Mouse (Mus musculus) left cerebral cortex, postnatal 14 days (tissue): Measurements from ENCODE around the gene Slc2a4. TPM values are rescaled to one million over a fixed set of nuclear protein-coding genes. Genes with fewer than 3 reads are reported as not detected.
A peak's percentile ranks its signal among the peaks of the same experiment; 100 is the strongest.

ENCODE experiments used
- DNase-seq, 2 experiments: peaks; one replicate each; pipeline ENCODE4 v3.0.0; 2021 to 2022; ENCODE audit warnings: low spot score in 2 of 2, mixed read lengths in 1 of 2
- intact Hi-C: fragments of 180-260 bp; cut with DNase I; formaldehyde crosslinking; loops from one replicate; pipeline ENCODE4 v1.15.1; 2025
- total RNA-seq, 2 experiments: library from RNA; stranded (reverse); gene quantifications; 2 replicates each; pipeline ENCODE4 v1.2.3; 2021

Gene Slc2a4
- total RNA-seq, 2 experiments from 2014 or later, result 1.9 to 2.4 TPM

DNA sequence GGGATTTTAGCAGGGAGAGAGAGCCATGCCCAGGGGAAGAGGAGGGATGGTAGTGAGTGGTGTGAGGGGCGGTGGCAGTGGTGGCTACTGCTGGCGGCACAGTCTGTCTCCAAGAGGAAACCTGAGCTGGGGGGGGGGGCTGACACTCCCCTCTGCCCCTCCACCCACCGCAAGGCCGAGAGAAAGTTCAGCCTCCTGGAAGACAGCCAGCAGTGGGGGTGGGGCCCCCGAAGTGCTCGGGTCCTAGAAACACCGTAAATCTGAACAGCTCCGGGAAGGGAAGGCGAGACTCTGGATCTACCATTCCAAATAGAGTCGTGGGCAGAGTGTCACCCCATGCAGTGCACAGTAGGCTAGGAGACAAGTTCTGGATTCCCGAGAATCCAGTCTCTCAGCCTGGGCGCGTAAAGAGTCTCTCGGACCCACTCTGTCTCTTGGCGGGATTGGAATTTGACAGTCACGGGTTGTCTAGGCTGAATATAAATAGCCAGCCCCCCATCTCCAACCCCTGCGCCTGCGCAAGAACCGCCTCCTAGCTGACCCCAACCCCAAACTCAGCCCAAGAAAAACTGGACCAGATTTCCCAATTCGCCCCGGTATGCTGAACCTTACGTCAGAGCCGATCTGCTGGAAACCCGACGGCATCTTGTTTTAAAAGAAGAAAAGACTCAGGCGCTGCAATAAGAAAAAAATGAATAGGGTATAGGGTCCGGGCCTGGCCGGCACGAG, 487 bp downstream of the Slc2a4 start:
- no peak for DNase-seq
- intact Hi-C loops, result loop anchor here (2.0 kb wide), 1 partner anchor 13 kb away; the partner anchor contains the start of gene Ybx2

DNA sequence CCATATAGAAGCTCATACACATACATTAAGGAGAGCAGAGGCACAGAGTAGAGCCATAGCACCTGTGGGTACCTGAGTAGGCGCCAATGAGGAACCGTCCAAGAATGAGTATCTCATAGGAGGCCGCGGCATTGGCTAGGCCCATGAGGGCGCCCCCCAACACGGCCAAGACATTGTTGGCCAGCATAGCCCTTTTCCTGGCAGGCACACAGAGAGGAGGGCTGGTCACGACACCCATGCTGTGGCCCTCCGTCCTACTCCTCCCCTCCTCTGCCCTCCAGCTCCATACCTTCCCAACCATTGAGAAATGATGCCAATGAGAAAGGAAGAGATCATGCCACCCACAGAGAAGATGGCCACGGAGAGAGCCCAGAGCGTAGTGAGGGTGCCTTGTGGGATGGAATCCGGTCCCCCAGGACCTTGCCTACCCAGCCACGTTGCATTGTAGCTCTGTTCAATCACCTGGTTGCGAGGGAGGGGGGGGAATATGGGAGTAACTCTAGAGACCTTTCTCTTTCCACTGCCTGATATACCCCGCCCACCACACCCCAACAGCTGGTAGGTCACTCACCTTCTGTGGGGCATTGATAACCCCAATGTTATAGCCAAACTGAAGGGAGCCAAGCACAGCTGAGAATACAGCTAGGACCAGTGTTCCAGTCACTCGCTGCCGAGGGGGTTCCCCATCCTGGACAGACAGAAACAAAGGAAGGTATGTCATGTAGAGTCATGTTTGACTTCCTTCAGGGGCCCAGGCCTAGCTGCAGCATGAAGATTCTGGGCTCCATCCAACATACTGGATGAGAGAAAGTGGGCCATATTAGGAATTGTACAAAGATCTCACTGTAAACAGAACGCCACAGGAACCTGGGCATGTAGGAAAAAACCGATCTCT, 1.7 kb downstream of the Slc2a4 start:
- DNase-seq, result no peak
- intact Hi-C loops, result no loop called here

DNA sequence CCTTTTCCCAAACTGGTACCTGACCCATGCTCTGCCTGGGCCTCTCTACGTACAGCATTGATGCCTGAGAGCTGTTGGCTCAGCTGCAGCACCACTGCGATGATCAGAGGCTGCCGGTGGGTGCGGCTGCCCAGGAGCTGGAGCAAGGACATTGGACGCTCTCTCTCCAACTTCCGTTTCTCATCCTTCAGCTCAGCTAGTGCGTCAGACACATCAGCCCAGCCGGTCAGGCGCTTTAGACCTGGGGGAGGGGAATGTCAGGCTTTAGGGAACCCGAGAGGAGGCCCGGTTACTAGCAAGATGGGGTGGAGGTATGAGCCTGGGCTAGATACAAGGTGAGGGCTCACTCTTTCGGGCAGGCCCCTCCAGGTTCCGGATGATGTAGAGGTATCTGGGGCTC, 2.8 kb downstream of the Slc2a4 start:
- intact Hi-C loops, result no loop called here
- no peak for DNase-seq

DNA sequence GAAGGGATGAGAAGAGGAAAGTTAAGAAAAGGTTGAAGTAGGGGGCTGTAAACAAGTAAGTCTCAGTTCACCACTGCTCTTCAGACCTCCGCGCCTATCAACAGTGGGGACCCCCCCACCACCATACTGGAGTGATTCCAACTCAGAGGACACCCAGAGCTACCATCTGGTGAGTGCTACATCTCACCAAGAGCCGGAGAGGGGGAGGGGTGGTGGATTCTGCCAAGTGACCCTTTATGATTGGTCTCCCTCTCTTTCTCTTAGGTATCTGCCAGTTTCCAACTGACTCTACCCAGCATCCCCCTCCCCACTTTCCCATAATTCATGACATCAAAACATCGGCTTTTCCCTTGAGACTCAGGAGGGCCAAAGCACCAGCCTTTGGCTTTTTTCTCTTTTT, 7.0 kb downstream of the Slc2a4 start:
- intact Hi-C loops, result no loop called here

DNA sequence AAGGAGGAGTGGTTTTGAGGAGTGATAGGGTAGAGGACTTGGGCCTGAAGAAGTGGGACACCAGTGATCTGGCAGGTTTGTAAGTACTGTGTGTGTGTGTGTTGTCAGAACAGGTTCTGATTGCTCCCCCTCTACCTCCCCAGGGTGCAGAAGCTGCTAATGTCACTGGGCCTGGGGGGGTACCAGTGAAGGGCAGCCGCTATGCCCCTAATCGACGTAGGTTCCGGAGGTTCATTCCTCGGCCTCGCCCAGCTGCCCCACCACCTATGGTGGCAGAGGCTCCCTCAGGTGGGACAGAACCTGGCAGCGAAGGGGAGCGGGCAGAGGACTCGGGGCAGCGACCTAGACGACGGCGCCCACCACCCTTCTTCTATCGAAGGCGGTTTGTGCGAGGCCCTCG, 8.3 kb downstream of the Slc2a4 start:
- no peak for DNase-seq
- intact Hi-C loops, result no loop called here

More for the DNA sequence above, 7.0 kb downstream of the Slc2a4 start:
- no peak for DNase-seq

DNA sequence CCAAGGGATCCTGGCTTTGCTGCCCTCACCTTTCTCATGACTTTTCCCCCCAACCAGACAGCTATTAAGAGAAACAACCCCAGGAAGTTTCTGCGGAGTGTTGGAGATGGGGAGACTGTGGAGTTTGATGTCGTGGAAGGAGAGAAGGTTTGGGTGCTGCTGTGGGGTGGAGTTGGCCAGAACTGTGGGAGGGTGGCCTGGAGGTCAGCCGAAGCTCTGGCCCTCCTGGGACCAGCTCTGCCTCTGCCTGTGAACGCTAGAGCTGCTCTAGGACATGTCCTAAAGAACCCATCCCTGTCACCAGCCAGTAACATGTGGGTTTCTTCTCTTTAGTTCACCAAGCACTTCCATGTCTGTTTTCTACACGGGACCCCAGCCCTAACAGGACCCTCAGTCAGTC, 8.8 kb downstream of the Slc2a4 start:
- intact Hi-C loops, result no loop called here

DNA sequence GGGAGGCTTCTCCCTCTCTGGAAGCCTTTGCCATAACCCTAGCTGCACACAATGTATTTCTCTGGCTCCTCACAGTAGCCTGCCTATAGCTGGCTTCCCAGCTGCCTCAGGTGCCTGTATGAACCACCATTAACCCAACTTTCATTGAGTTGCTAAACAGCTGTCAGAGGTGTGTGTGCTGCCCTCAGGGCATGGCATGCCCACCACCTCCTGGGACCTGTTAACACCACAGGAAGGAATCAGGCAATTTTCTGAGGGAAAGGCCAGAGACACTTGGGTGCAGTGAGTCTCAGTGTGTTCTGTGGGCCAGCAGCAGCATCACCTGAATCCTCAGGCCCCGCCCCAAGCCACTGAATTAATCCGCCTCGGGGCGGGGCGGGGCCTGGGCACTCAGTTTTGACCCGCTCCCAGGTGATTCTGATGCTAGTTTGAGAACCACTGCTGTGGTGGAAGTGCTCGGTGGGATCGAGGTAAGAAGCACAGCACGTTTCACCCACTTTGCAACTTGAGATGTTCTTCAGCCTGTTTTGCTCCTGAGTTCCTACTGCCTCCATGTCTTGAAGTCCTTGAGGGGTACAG, 9.5 kb downstream of the Slc2a4 start:
- DNase-seq, result no peak
- intact Hi-C loops, result no loop called here

More for the DNA sequence above, 8.8 kb downstream of the Slc2a4 start:
- DNase-seq, result no peak

DNA sequence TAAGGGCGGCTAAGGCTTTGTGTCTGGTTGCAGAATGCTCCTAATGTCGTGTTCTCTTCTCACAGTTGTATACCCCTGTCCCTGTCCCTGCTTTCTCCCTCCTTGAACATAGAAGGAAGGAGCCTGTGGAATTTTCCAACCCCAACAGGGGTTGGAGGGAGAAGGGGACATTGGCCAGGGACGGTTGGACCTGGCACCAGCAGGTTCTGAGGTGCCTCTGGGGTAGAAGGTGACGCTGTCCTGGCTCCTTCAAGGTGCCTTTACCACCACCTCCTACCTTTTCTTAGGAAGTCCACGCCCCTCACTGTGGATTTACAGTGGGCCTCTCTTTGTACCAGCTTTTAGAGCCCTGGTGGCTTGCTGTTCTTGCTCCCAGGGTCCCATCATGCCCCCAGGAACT, 10.2 kb downstream of the Slc2a4 start:
- intact Hi-C loops, result no loop called here
- no peak for DNase-seq

DNA sequence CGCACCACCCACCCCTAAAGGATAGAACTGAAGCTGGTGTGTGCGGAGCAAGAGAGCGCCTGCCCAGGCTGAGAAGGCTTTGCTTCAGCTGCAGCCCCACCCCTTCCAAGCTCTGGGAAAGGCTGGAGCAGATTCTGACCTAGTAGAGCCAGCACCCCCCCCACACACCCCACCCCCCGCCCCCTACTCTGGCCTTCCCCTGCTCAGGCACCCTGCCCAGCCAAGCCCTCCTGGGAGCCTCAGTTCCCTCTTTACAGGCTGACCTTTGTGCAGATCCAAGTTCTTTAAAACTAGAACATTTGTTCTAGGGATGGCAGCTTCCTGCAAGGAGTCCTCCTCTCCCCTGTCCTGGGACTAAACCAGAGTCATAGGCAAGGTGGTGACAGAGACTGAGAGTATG, 10.6 kb downstream of the Slc2a4 start:
- no peak for DNase-seq
- intact Hi-C loops, result no loop called here

DNA sequence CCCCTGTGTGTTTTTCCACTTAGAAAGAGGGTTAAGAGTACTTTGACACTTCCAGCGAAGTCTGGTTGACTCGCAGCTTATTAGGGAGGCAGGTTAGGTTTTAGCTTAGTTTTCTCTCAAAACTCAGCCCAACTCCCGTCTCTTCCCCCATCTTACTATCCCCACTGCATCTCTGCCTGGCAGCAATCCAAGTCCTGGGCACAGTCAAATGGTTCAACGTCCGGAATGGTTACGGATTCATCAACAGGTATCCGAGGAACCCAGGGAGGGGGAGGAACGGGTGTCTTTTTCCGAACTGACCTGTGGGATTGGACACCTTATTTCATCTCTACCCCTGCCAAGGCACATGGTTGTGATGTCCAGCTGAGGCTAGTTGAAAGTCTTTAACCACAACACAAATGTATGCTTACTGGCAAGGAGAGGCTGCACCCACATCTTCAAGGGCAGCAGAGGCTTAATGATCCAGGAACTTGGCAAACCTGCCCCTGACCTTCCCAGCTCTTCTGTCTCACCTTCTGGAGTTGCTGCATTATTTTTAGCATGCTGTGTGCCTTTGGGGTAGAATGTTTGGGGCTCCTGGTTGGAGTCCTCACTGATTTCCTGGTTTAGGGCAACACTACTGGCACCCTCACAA, 11.2 kb downstream of the Slc2a4 start:
- DNase-seq, result no peak
- intact Hi-C loops, result no loop called here

DNA sequence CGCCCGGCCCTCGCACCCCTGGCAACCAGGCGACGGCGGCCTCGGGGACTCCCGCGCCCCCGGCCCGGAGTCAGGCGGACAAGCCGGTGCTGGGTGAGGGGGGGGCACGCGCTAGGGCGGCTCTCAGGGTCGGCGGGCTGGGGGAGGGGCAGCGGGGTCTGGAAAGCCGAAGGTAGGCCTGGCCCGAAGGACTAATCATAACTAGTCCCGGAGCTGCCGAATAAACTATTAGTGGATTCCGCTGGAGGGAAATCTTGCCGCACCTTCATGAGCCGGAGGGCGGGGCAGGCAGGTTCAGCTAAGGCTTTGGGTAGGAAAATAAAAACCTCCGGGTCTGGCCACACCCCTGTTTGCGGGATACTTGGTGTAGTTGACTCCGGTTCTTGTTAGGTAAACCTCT, 11.8 kb downstream of the Slc2a4 start:
- intact Hi-C loops, result no loop called here
- DNase-seq, result no peak

DNA sequence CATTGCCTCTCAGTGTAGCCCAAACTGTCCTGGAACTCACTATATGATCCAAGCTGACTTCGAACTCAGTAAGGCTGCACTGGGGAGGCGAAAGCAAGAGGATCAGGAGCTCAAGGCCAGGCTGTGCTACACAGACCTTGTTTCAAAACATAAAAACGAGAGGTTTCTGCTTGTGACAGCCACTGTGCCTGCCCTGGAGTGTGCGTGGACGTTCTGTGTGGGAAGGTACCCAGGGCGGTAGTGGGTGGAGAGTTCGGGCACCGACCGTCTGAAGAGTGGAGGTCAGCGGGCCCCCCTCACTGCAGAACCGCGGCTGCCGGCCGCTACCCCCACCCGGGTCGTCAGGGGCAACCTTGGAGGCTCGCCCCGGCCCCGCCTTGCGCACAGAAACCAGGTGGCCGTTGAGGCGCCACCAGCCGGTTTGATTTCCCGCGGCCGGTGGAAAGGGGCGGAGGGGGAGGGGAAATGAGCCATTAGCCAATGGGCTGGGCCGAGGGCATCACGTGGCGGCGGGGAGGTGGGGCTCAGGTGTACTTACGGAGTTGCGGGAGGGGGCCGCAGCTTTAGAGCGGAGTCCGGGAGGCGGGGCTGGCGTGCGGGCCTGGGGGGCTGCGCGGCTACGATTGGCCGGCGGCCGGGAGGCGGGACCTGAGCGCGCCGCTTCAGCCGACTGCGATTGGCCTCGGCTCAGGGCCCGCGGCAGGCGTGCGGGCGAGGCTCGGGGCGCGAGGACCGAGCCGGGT, 12.7 kb downstream of the Slc2a4 start, which contains the start of gene Ybx2:
Gene Ybx2, plus strand, starts transcription at position 660 of the 743 bp plus-strand sequence.
- intact Hi-C loops, result loop anchor here (2.0 kb wide), 1 partner anchor 13 kb away; the partner anchor contains the start of gene Slc2a4
- peak; percentile 86 to 89 for DNase-seq

DNA sequence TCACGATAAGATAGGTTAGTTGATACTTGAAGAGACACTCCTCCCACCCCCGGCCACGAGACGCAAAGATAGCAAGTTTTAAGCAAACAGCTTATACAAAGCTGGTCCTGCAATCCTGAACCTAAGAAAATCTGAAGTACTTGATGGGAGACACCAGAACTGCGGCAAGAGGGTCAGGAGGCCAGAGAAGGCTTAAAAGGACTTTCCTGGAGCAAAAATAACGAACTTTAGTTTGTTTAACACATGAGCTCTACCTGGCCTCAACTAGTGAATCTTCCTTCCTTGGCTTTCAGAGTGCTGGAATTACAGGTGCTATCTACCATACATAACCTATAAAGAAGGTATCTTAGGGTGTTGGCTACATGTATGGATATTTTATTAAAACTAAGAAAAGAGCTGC, 13.3 kb downstream of the Slc2a4 start:
- intact Hi-C loops, result loop anchor here (2.0 to 5.0 kb wide), 2 partner anchors 14 to 278 kb away; partner anchors contain the start of genes Slc16a11 and Slc2a4
- no peak for DNase-seq

DNA sequence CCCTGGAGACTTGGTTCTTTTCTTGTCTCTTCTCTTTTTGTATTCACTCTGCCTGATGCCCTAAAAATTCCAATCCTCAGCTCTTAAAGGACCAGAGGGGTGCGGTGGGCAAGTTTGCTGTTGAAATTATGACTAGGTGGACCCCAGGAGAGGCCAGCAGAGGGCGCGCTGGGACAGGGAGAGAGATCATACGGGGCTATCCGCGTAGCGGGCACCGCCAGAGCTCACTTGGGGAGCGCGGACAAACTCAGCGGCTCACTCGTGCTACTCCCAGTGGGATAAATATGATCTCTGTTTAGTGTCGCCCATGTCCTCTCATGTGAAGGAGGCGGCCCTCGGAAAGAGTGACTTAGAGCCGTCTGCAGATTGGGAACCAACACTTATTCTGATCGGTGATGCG, 13.8 kb downstream of the Slc2a4 start:
- peak; percentile 88 to 91 for DNase-seq
- intact Hi-C loops, result loop anchor here (2.0 to 5.0 kb wide), 2 partner anchors 15 to 278 kb away; partner anchors contain the start of genes Slc16a11 and Slc2a4

DNA sequence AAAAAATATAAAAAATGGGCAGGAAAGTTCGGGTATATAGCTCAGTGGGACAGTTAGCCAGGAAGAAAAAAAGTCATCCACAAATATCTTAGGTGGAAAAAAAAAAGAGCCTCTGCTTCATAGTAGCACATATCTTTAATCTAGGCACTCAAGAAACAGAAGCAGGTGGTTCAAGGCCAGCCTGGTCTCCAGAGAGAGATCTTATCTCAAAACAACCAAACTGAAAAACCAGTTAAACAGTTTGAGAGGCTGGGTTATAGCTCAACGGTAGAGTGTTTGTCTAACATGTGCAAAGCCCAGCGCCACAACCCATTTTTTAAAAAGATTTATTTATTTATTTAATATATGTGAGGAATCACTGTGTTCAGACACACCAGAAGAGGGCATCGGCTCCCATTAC, 14.9 kb downstream of the Slc2a4 start:
- DNase-seq, result no peak
- intact Hi-C loops, result loop anchor here (5.0 kb wide), 1 partner anchor 279 kb away; the partner anchor contains the start of gene Slc16a11

DNA sequence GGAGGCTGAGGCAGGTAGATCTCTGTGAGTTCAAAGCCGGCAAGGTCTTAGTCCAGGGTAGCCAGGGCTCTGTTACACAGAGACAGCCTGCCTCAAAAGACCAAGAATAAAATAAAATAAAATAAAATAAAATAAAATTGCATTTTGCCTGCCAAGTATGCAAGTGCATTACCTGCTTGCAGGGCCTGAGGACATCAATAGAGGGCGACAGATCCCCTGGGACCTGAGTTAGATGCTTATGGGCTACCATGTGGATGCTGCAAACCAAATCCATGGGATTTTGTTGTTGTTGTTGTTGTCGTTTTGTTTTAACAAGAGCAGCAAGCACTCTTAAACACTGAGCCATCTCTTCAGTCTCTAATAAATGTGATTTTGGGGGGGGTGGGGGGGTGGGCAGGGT, 15.7 kb downstream of the Slc2a4 start:
- no peak for DNase-seq
- intact Hi-C loops, result loop anchor here (5.0 kb wide), 1 partner anchor 280 kb away; the partner anchor contains the start of gene Slc16a11

DNA sequence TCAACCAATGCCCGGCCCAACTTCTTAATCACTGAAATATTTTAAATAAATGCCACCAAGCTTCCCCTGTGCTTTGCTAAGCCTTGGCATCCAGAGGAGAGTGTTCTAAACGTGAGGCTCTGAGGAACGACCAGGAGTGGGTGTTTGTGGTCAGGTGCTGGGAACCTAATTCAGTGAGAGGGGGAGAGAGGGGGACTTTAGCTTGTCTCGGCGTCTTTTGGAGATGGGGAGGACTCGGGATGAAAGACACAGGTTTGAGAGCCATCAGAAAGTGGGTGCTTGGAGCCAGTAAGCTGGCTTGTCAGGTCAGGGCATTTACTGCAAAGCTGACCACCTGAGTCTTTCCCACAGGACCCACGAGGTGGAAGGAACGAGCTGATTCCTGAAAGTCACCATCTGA, 16.2 kb downstream of the Slc2a4 start:
- intact Hi-C loops, result loop anchor here (5.0 kb wide), 1 partner anchor 281 kb away; the partner anchor contains the start of gene Slc16a11

DNA sequence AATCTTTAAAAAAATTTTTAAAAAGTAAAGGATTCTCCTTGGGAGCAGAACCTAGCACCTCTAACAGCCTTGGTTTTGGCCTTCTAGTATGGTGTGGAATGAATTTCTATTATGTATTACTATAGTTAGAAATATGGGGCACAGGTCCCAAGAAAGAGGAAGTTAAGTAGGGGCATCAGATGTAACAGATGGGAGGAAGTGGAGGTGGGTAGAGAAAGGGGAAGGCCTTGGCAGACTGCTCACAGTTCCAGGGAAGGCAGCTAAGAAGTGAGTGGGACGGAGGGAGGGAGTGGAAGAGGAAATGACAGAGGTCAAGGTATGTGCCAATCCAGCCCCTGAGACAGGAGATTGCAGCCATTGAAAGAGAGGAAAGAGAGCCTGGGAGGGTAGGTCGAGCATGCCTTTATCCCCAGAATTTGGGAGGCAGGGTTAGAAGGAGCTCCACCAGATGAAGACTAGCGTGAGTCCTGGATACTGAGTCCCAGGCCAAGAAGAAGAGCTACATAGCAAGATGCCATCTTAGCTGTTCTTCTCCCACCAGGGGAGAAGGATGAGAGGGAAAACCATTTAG, 16.9 kb downstream of the Slc2a4 start:
- DNase-seq, result no peak
- intact Hi-C loops, result loop anchor here (5.0 kb wide), 1 partner anchor 281 kb away; the partner anchor contains the start of gene Slc16a11

More for the DNA sequence above, 16.2 kb downstream of the Slc2a4 start:
- DNase-seq, result no peak
